Mouse (Mus musculus) Muller cell, postnatal 12 days (primary cell): ENCODE results near the gene Vmn2r47.
"Not testable (repeated sequence)": the region's sequence is repeated elsewhere in the genome, so short reads cannot be mapped to it uniquely, and the experiment has no call there.

Experiments used
- DNase-seq: peaks from one replicate; pipeline ENCODE4 v3.0.0-alpha.2; 2015; ENCODE audit errors: inconsistent ontology term

Gene Vmn2r47

GRCm38 (mm10) chr7:9841225-9841624 is at the start of gene Vmn2r47:
Vmn2r47 (minus strand) TSS chr7:9841325.
- DNase-seq = not testable (repeated sequence)

- not testable (repeated sequence) for DNase-seq
Measured at GRCm38 (mm10) chr7:9770471-9770870, 70.7 kb downstream of the Vmn2r47 start, which contains the start of gene Vmn2r46. Vmn2r46 (minus strand) TSS chr7:9770571.
